Mouse (Mus musculus): Measurements from ENCODE around the gene Itsn1.

DNA sequence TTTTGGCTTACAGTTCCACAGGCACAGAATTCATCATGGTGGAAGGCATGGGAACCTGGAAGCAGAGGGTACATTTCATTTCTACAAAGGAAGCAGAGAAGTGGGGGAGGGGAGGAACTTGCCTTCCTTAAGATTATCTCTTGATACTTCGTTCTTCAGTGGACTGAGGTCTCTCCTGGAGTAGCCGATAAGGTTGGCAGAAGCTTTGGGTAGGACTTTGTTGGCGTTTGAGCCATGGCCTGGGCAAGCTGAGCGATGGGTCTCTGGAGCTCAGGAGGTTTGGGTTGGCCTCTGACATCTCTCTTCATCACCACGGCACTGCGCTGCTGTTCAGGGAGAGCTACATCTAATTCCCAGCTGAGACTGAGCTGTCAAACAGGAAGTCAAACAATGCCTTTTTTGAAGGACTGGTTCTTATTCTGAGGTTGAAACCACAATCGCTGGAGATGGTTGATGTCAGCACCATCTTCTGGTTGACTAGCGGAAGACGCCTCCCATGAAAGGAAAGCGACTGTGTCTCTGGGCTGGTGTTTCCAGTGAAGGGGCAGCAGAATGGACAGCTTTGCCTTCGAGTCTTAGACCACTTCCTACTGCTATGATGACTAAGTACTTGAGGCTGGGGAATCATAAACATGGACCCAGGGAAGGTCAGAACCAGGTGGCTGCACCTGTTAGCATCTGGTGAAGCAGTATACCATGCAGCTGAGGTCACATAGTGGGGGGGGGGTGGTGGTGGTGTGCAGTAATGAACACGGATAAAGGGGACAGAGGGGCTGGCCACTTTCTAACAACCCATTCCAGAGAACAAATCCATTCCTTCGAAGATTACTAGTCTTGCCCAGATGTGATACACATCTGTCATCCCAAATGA lies 235.5 kb downstream of the Itsn1 start:
- TF ChIP-seq CTCF (conservative IDR thresholded peaks at IDR 0.05; ENCODE audit: low read length) (no peak), POU5F1 (IDR thresholded peaks at IDR 0.05; ENCODE audit: borderline replicate concordance, low read length) (no peak), NANOG (IDR thresholded peaks at IDR 0.05; ENCODE audit: borderline replicate concordance, low read length) (no peak)

Data from E14TG2a.4 (cell line).